In genomic region chr2:128364161-128364560, GRCm38 (mm10) we compare ENCODE assay signal across 8 mouse cellular contexts.
DNase-seq lines count a peak whose midpoint lies in the region.

No protein-coding gene starts in this region.

- DNase-seq in adrenal gland, postnatal 25 days = peak; percentile 61
- peak; percentile 29 for DNase-seq in gastrocnemius, postnatal 10 days
- DNase-seq in kidney, adult 18-20 months = peak; percentile 39
- DNase-seq in lung, adult 18-20 months = peak; percentile 83 to 85
- peak; percentile 36 for DNase-seq in splenic B cell, adult 2 months (ENCODE audit: low read depth, low spot score)
- no peak for DNase-seq in adipocyte (ENCODE audit: low spot score)
- no peak for DNase-seq in cerebellum, adult 9-10 months
- DNase-seq in right cerebral cortex, postnatal 4 days = no peak

- no peaks in the 10 kb centered on the region for H3K27me3 ChIP-seq in splenic B cell, adult 2 months (ENCODE audit: control insufficient read depth, insufficient read depth, low read length, poor library complexity, severe bottlenecking)

- H3K36me3 ChIP-seq in splenic B cell, adult 2 months (ENCODE audit: control insufficient read depth, insufficient read depth, low read length, poor library complexity, severe bottlenecking) = no peaks in the 10 kb centered on the region

Comparison
In these comparisons a context has a peak if more than half of its experiments do, and no peak if none do; other contexts are left out.
1. DNase-seq: peak in adrenal gland, postnatal 25 days (single experiment), gastrocnemius, postnatal 10 days (single experiment), kidney, adult 18-20 months (single experiment), lung, adult 18-20 months (2 of 2) and splenic B cell, adult 2 months (single experiment); none in adipocyte (single experiment), cerebellum, adult 9-10 months (single experiment) and right cerebral cortex, postnatal 4 days (single experiment).